Mouse (Mus musculus): ENCODE results near the gene Rrn3. TPM values are rescaled to one million over a fixed set of nuclear protein-coding genes. Genes with fewer than 3 reads are reported as not detected.

Gene Rrn3
- total RNA-seq, 1 experiment, result 147 TPM

GRCm38 (mm10) chr16:13830444-13830843, 49.9 kb downstream of the Rrn3 start:
- TF ChIP-seq MAFK (IDR thresholded peaks at IDR 0.05; ENCODE audit: insufficient read depth, low read depth, low read length) (no peak), HCFC1 (IDR thresholded peaks at IDR 0.05; ENCODE audit: borderline replicate concordance, insufficient read depth, low read length) (no peak), ZNF384 (IDR thresholded peaks at IDR 0.05; ENCODE audit: low read depth, low read length) (no peak), ZC3H11A (IDR thresholded peaks at IDR 0.05; ENCODE audit: borderline replicate concordance, low read depth, low read length) (no peak), CHD2 (IDR thresholded peaks at IDR 0.05; ENCODE audit: low read depth, low read length) (no peak)
- Histone ChIP-seq H3K27ac (ENCODE audit: insufficient read depth, low read depth, low read length, poor library complexity, severe bottlenecking) (no peak overlapping the region), H3K9ac (ENCODE audit: insufficient read depth, low read depth, low read length, poor library complexity, severe bottlenecking) (no peak overlapping the region), H3K36me3 (ENCODE audit: control insufficient read depth, insufficient read depth, low read length, poor library complexity, severe bottlenecking) (peaks cover 41% of the 10 kb centered on the region), H3K9me3 (ENCODE audit: control insufficient read depth, insufficient read depth, low read depth, low read length) (no peaks in the 10 kb centered on the region), H3K4me3 (ENCODE audit: insufficient read depth in 1 of 2, low read depth in 1 of 2, low read length in 2 of 2, poor library complexity in 1 of 2, severe bottlenecking in 1 of 2) (no peak overlapping the region), H3K4me1 (ENCODE audit: control insufficient read depth in 2 of 2, insufficient read depth in 2 of 2, low read length in 2 of 2, poor library complexity in 1 of 2) (0 out of 4 replicates have a peak, but pooled peaks cover 0 to 2% of the 10 kb centered on the region in 2 experiments)
- in situ Hi-C loops (cut with MboI; ENCODE audit: low sequenced_read_pairs in 2 of 2, unreplicated experiment in 2 of 2), result no loop called here
- DNase-seq (ENCODE audit: low read depth, low spot score), result peak; percentile 27

GRCm38 (mm10) chr16:13831606-13832005, 51.1 kb downstream of the Rrn3 start:
- no peak for DNase-seq (ENCODE audit: low read depth, low spot score)
- Histone ChIP-seq H3K27ac (ENCODE audit: insufficient read depth, low read depth, low read length, poor library complexity, severe bottlenecking) (no peak overlapping the region), H3K9me3 (ENCODE audit: control insufficient read depth, insufficient read depth, low read depth, low read length) (no peaks in the 10 kb centered on the region), H3K4me1 (ENCODE audit: control insufficient read depth in 2 of 2, insufficient read depth in 2 of 2, low read length in 2 of 2, poor library complexity in 1 of 2) (no peaks in the 10 kb centered on the region), H3K36me3 (ENCODE audit: control insufficient read depth, insufficient read depth, low read length, poor library complexity, severe bottlenecking) (peaks cover 51% of the 10 kb centered on the region), H3K4me3 (ENCODE audit: insufficient read depth in 1 of 2, low read depth in 1 of 2, low read length in 2 of 2, poor library complexity in 1 of 2, severe bottlenecking in 1 of 2) (no peak overlapping the region), H3K9ac (ENCODE audit: insufficient read depth, low read depth, low read length, poor library complexity, severe bottlenecking) (no peak overlapping the region)
- TF ChIP-seq CHD2 (IDR thresholded peaks at IDR 0.05; ENCODE audit: low read depth, low read length) (no peak), MAFK (IDR thresholded peaks at IDR 0.05; ENCODE audit: insufficient read depth, low read depth, low read length) (no peak), ZNF384 (IDR thresholded peaks at IDR 0.05; ENCODE audit: low read depth, low read length) (no peak), HCFC1 (IDR thresholded peaks at IDR 0.05; ENCODE audit: borderline replicate concordance, insufficient read depth, low read length) (no peak), ZC3H11A (IDR thresholded peaks at IDR 0.05; ENCODE audit: borderline replicate concordance, low read depth, low read length) (no peak)
- in situ Hi-C loops (cut with MboI; ENCODE audit: low sequenced_read_pairs in 2 of 2, unreplicated experiment in 2 of 2), result no loop called here

- DNase-seq (ENCODE audit: low read depth, low spot score), result no peak
- in situ Hi-C loops (cut with MboI; ENCODE audit: low sequenced_read_pairs in 2 of 2, unreplicated experiment in 2 of 2), result no loop called here
- Histone ChIP-seq H3K4me3 (ENCODE audit: insufficient read depth in 1 of 2, low read depth in 1 of 2, low read length in 2 of 2, poor library complexity in 1 of 2, severe bottlenecking in 1 of 2) (no peak overlapping the region), H3K27ac (ENCODE audit: insufficient read depth, low read depth, low read length, poor library complexity, severe bottlenecking) (no peak overlapping the region), H3K9me3 (ENCODE audit: control insufficient read depth, insufficient read depth, low read depth, low read length) (no peaks in the 10 kb centered on the region), H3K9ac (ENCODE audit: insufficient read depth, low read depth, low read length, poor library complexity, severe bottlenecking) (no peak overlapping the region), H3K4me1 (ENCODE audit: control insufficient read depth in 2 of 2, insufficient read depth in 2 of 2, low read length in 2 of 2, poor library complexity in 1 of 2) (no peaks in the 10 kb centered on the region), H3K36me3 (ENCODE audit: control insufficient read depth, insufficient read depth, low read length, poor library complexity, severe bottlenecking) (peaks cover 59% of the 10 kb centered on the region)
- no peak for TF ChIP-seq MAFK (IDR thresholded peaks at IDR 0.05; ENCODE audit: insufficient read depth, low read depth, low read length)
- TF ChIP-seq ZC3H11A (IDR thresholded peaks at IDR 0.05; ENCODE audit: borderline replicate concordance, low read depth, low read length), result no peak
- no peak for TF ChIP-seq HCFC1 (IDR thresholded peaks at IDR 0.05; ENCODE audit: borderline replicate concordance, insufficient read depth, low read length)
- no peak for TF ChIP-seq CHD2 (IDR thresholded peaks at IDR 0.05; ENCODE audit: low read depth, low read length)
- TF ChIP-seq ZNF384 (IDR thresholded peaks at IDR 0.05; ENCODE audit: low read depth, low read length), result no peak
These were observed 53.9 kb downstream of the Rrn3 start for GRCm38 (mm10) chr16:13834382-13834781.

- H3K9me3 ChIP-seq (ENCODE audit: control insufficient read depth, insufficient read depth, low read depth, low read length), result no peaks in the 10 kb centered on the region
- peaks cover 33% of the 10 kb centered on the region for H3K36me3 ChIP-seq (ENCODE audit: control insufficient read depth, insufficient read depth, low read length, poor library complexity, severe bottlenecking)
- no peaks in the 10 kb centered on the region for H3K4me1 ChIP-seq (ENCODE audit: control insufficient read depth in 2 of 2, insufficient read depth in 2 of 2, low read length in 2 of 2, poor library complexity in 1 of 2)
- no peak overlapping the region for H3K4me3 ChIP-seq (ENCODE audit: insufficient read depth in 1 of 2, low read depth in 1 of 2, low read length in 2 of 2, poor library complexity in 1 of 2, severe bottlenecking in 1 of 2)
- TF ChIP-seq ZNF384 (IDR thresholded peaks at IDR 0.05; ENCODE audit: low read depth, low read length) (no peak), CHD2 (IDR thresholded peaks at IDR 0.05; ENCODE audit: low read depth, low read length) (no peak), ZC3H11A (IDR thresholded peaks at IDR 0.05; ENCODE audit: borderline replicate concordance, low read depth, low read length) (no peak), HCFC1 (IDR thresholded peaks at IDR 0.05; ENCODE audit: borderline replicate concordance, insufficient read depth, low read length) (no peak), MAFK (IDR thresholded peaks at IDR 0.05; ENCODE audit: insufficient read depth, low read depth, low read length) (no peak)
- H3K9ac ChIP-seq (ENCODE audit: insufficient read depth, low read depth, low read length, poor library complexity, severe bottlenecking), result no peak overlapping the region
- in situ Hi-C loops (cut with MboI; ENCODE audit: low sequenced_read_pairs in 2 of 2, unreplicated experiment in 2 of 2), result no loop called here
- H3K27ac ChIP-seq (ENCODE audit: insufficient read depth, low read depth, low read length, poor library complexity, severe bottlenecking), result no peak overlapping the region
- no peak for DNase-seq (ENCODE audit: low read depth, low spot score)
These were observed 59.5 kb downstream of the Rrn3 start for GRCm38 (mm10) chr16:13840056-13840455.

- H3K9me3 ChIP-seq (ENCODE audit: control insufficient read depth, insufficient read depth, low read depth, low read length), result no peaks in the 10 kb centered on the region
- in situ Hi-C loops (cut with MboI; ENCODE audit: low sequenced_read_pairs in 2 of 2, unreplicated experiment in 2 of 2), result no loop called here
- DNase-seq (ENCODE audit: low read depth, low spot score), result no peak
- no peak overlapping the region for H3K4me3 ChIP-seq (ENCODE audit: insufficient read depth in 1 of 2, low read depth in 1 of 2, low read length in 2 of 2, poor library complexity in 1 of 2, severe bottlenecking in 1 of 2)
- H3K36me3 ChIP-seq (ENCODE audit: control insufficient read depth, insufficient read depth, low read length, poor library complexity, severe bottlenecking), result peaks cover 26% of the 10 kb centered on the region
- H3K27ac ChIP-seq (ENCODE audit: insufficient read depth, low read depth, low read length, poor library complexity, severe bottlenecking), result no peak overlapping the region
- H3K4me1 ChIP-seq (ENCODE audit: control insufficient read depth in 2 of 2, insufficient read depth in 2 of 2, low read length in 2 of 2, poor library complexity in 1 of 2), result no peaks in the 10 kb centered on the region
- no peak overlapping the region for H3K9ac ChIP-seq (ENCODE audit: insufficient read depth, low read depth, low read length, poor library complexity, severe bottlenecking)
- TF ChIP-seq ZNF384 (IDR thresholded peaks at IDR 0.05; ENCODE audit: low read depth, low read length), result no peak
- TF ChIP-seq CHD2 (IDR thresholded peaks at IDR 0.05; ENCODE audit: low read depth, low read length), result no peak
- TF ChIP-seq MAFK (IDR thresholded peaks at IDR 0.05; ENCODE audit: insufficient read depth, low read depth, low read length), result no peak
- no peak for TF ChIP-seq HCFC1 (IDR thresholded peaks at IDR 0.05; ENCODE audit: borderline replicate concordance, insufficient read depth, low read length)
- TF ChIP-seq ZC3H11A (IDR thresholded peaks at IDR 0.05; ENCODE audit: borderline replicate concordance, low read depth, low read length), result no peak
These were observed 60.4 kb downstream of the Rrn3 start for GRCm38 (mm10) chr16:13840956-13841355.
